Mouse (Mus musculus) myocyte (in vitro differentiated cells): ENCODE measurements around the gene Usp5. TPM values are rescaled to one million over a fixed set of nuclear protein-coding genes. Genes with fewer than 3 reads are reported as not detected.

ENCODE experiments used
- H3K27me3 ChIP-seq: one replicate; pipeline ENCODE4 v1.6.1; 2011; ENCODE audit not compliant: control insufficient read depth, insufficient read depth, insufficient read length
- H3K36me3 ChIP-seq: one replicate; pipeline ENCODE4 v1.6.1; 2011; ENCODE audit not compliant: control insufficient read depth, insufficient read depth
- H3K4me2 ChIP-seq: one replicate; pipeline ENCODE4 v1.6.1; 2011; ENCODE audit warnings: low read depth, control low read depth
- H3K4me3 ChIP-seq: one replicate; pipeline ENCODE4 v1.5.1; 2011; ENCODE audit warnings: mild to moderate bottlenecking, control low read depth, moderate library complexity
- H3K79me2 ChIP-seq: one replicate; pipeline ENCODE4 v1.6.1; 2011; ENCODE audit not compliant: control insufficient read depth, insufficient read depth
- H3ac ChIP-seq: one replicate; pipeline ENCODE4 v1.6.1; 2011; ENCODE audit not compliant: control insufficient read depth, insufficient read length
- CEBPB ChIP-seq: IDR thresholded peaks from 2 replicates; pipeline ENCODE4 v1.6.1; 2011; ENCODE audit warnings: mild to moderate bottlenecking, moderate library complexity; ENCODE audit not compliant: poor library complexity, insufficient read depth, severe bottlenecking
- E2F4 ChIP-seq: IDR thresholded peaks from one replicate; pipeline ENCODE4 v1.6.1; 2011; ENCODE audit warnings: mild to moderate bottlenecking, control low read depth, moderate library complexity; ENCODE audit not compliant: insufficient read depth
- MAX ChIP-seq: IDR thresholded peaks from one replicate; pipeline ENCODE4 v1.6.1; 2011; ENCODE audit warnings: low read depth, mild to moderate bottlenecking, control low read depth
- MYOD1 ChIP-seq, 3 experiments: IDR thresholded peaks; one replicate each; pipeline ENCODE4 v1.6.1; 2011; ENCODE audit warnings: control low read depth in 2 of 3, low read depth in 2 of 3, mild to moderate bottlenecking in 2 of 3, moderate library complexity in 1 of 3; ENCODE audit not compliant: insufficient read length in 2 of 3, control insufficient read depth in 1 of 3
- MYOG ChIP-seq, 3 experiments: IDR thresholded peaks; one replicate each; pipeline ENCODE4 v1.6.1; 2011; ENCODE audit warnings: control low read depth in 2 of 3, low read depth in 2 of 3, mild to moderate bottlenecking in 2 of 3; ENCODE audit not compliant: insufficient read length in 2 of 3, control insufficient read depth in 1 of 3, insufficient read depth in 1 of 3
- POLR2A ChIP-seq: IDR thresholded peaks from one replicate; pipeline ENCODE4 v1.6.1; 2011; ENCODE audit warnings: low read depth, mild to moderate bottlenecking, control low read depth, moderate library complexity; ENCODE audit not compliant: insufficient read length
- POLR2AphosphoS2 ChIP-seq: IDR thresholded peaks from one replicate; pipeline ENCODE4 v1.6.1; 2011; ENCODE audit warnings: low read depth, control low read depth; ENCODE audit not compliant: insufficient read length
- REST ChIP-seq: IDR thresholded peaks from one replicate; pipeline ENCODE4 v1.6.1; 2011; ENCODE audit warnings: mild to moderate bottlenecking, control low read depth, moderate library complexity; ENCODE audit not compliant: insufficient read depth, insufficient read length
- SRF ChIP-seq: IDR thresholded peaks from one replicate; pipeline ENCODE4 v1.6.1; 2011; ENCODE audit warnings: low read depth; ENCODE audit not compliant: control insufficient read depth, insufficient read length
- TCF12 ChIP-seq: IDR thresholded peaks from one replicate; pipeline ENCODE4 v1.6.1; 2011; ENCODE audit warnings: mild to moderate bottlenecking, control low read depth; ENCODE audit not compliant: poor library complexity, insufficient read depth, severe bottlenecking
- TCF3 ChIP-seq: IDR thresholded peaks from one replicate; pipeline ENCODE4 v1.6.1; 2011; ENCODE audit warnings: low read depth, control low read depth; ENCODE audit not compliant: insufficient read length
- USF1 ChIP-seq: IDR thresholded peaks from one replicate; pipeline ENCODE4 v1.6.1; 2011; ENCODE audit warnings: low read depth, mild to moderate bottlenecking, control low read depth, moderate library complexity
- polyA plus RNA-seq: library from polyadenylated mRNA; unstranded; fragments of >200 nt; fragmentation: generic; extraction: Trizol; gene quantifications from one replicate; pipeline ENCODE4 v1.2.1, GENCODE M21; 2012; ENCODE audit warnings: missing spikeins

Usp5 gene
- polyA plus RNA-seq, 1 experiment, result 123 TPM

GRCm38 (mm10) chr6:124829799-124830700 is 766 bp upstream of the Usp5 start:
- TF ChIP-seq SRF (no peak), POLR2AphosphoS2 (peak; percentile 42), E2F4 (peak; percentile 100)
- Histone ChIP-seq H3K79me2 (peaks cover 35% of the 10 kb centered on the region), H3K4me3 (peak overlapping the region; percentile 93), H3K4me2 (peak overlapping the region; percentile 86), H3ac (peak overlapping the region; percentile 38), H3K27me3 (no peaks in the 10 kb centered on the region), H3K36me3 (peaks cover 10% of the 10 kb centered on the region)

GRCm38 (mm10) chr6:124828101-124828592 is 1.1 kb downstream of the Usp5 start:
- no peaks in the 10 kb centered on the region for H3K27me3 ChIP-seq
- H3K4me3 ChIP-seq, result peak overlapping the region; percentile 93
- peaks cover 25% of the 10 kb centered on the region for H3K36me3 ChIP-seq
- peak overlapping the region; percentile 38 for H3ac ChIP-seq
- TF ChIP-seq REST (no peak), POLR2AphosphoS2 (peak; percentile 58), CEBPB (no peak), POLR2A (peak; percentile 66)
- H3K79me2 ChIP-seq, result peaks cover 35% of the 10 kb centered on the region
- H3K4me2 ChIP-seq, result peak overlapping the region; percentile 96

GRCm38 (mm10) chr6:124822049-124822448 is 7.2 kb downstream of the Usp5 start:
- Histone ChIP-seq H3K4me3 (no peak overlapping the region), H3ac (no peak overlapping the region), H3K36me3 (peaks cover 46% of the 10 kb centered on the region), H3K4me2 (no peak overlapping the region), H3K27me3 (no peaks in the 10 kb centered on the region), H3K79me2 (peaks cover 9% of the 10 kb centered on the region)
- TF ChIP-seq TCF3, result no peak
- TF ChIP-seq E2F4, result no peak
- no peak for TF ChIP-seq MAX
- no peak for TF ChIP-seq TCF12
- no peak for TF ChIP-seq POLR2A
- TF ChIP-seq CEBPB, result no peak
- TF ChIP-seq MYOG (IDR thresholded peaks at IDR 0.05; ENCODE audit: control insufficient read depth in 1 of 3, insufficient read depth in 1 of 3, insufficient read length in 2 of 3, low read depth in 2 of 3), result no peak
- no peak for TF ChIP-seq USF1
- TF ChIP-seq SRF, result no peak
- no peak for TF ChIP-seq REST
- no peak for TF ChIP-seq MYOD1 (IDR thresholded peaks at IDR 0.05; ENCODE audit: control insufficient read depth in 1 of 3, insufficient read length in 2 of 3, low read depth in 2 of 3)
- TF ChIP-seq POLR2AphosphoS2, result no peak

GRCm38 (mm10) chr6:124820891-124821290 is 8.4 kb downstream of the Usp5 start:
- Histone ChIP-seq H3K79me2 (no peaks in the 10 kb centered on the region), H3ac (no peak overlapping the region), H3K27me3 (no peaks in the 10 kb centered on the region), H3K4me3 (no peak overlapping the region), H3K36me3 (peaks cover 49% of the 10 kb centered on the region), H3K4me2 (no peak overlapping the region)
- no peak for TF ChIP-seq TCF12
- TF ChIP-seq POLR2A, result no peak
- TF ChIP-seq REST, result no peak
- TF ChIP-seq MYOD1 (IDR thresholded peaks at IDR 0.05; ENCODE audit: control insufficient read depth in 1 of 3, insufficient read length in 2 of 3, low read depth in 2 of 3), result no peak
- TF ChIP-seq MYOG (IDR thresholded peaks at IDR 0.05; ENCODE audit: control insufficient read depth in 1 of 3, insufficient read depth in 1 of 3, insufficient read length in 2 of 3, low read depth in 2 of 3), result no peak
- TF ChIP-seq SRF, result no peak
- no peak for TF ChIP-seq TCF3
- TF ChIP-seq POLR2AphosphoS2, result no peak
- TF ChIP-seq CEBPB, result no peak
- TF ChIP-seq USF1, result no peak
- TF ChIP-seq E2F4, result no peak
- no peak for TF ChIP-seq MAX

- TF ChIP-seq CEBPB (no peak), POLR2AphosphoS2 (no peak), SRF (no peak), POLR2A (no peak), TCF3 (no peak), MYOG (IDR thresholded peaks at IDR 0.05; ENCODE audit: control insufficient read depth in 1 of 3, insufficient read depth in 1 of 3, insufficient read length in 2 of 3, low read depth in 2 of 3) (no peak), REST (no peak), USF1 (no peak), TCF12 (no peak), E2F4 (no peak), MAX (no peak)
- Histone ChIP-seq H3K27me3 (no peaks in the 10 kb centered on the region), H3K79me2 (peaks cover 9% of the 10 kb centered on the region), H3K4me3 (no peak overlapping the region), H3K36me3 (peaks cover 26% of the 10 kb centered on the region), H3K4me2 (no peak overlapping the region), H3ac (no peak overlapping the region)
Observed at GRCm38 (mm10) chr6:124817971-124818370, 11.3 kb downstream of the Usp5 start.
